In genomic region chr5:124025146-124025545, GRCm38 (mm10) we compare ENCODE assay signal across 8 mouse cellular contexts. TPM values are rescaled to one million over a fixed set of nuclear protein-coding genes. Genes with fewer than 3 reads are reported as not detected.
DNase-seq lines count a peak whose midpoint lies in the region; ATAC-seq and TF ChIP-seq lines count a peak whose summit lies in the region.

No protein-coding gene starts in this region.

- H3K4me1 ChIP-seq in kidney, adult 2 months (ENCODE audit: control insufficient read depth, insufficient read depth, low read length): peaks cover 34% of the 10 kb centered on the region
- peaks cover 22% of the 10 kb centered on the region for H3K4me1 ChIP-seq in hindbrain, embryonic 11.5 days (replicated peaks; ENCODE audit: control insufficient read depth, insufficient read depth, low read length)
- H3K4me1 ChIP-seq in midbrain, embryonic 13.5 days (replicated peaks): peaks cover 88% of the 10 kb centered on the region

- H3K36me3 ChIP-seq in kidney, adult 2 months (ENCODE audit: control insufficient read depth, insufficient read depth, low read length): no peaks in the 10 kb centered on the region
- no peaks in the 10 kb centered on the region for H3K36me3 ChIP-seq in hindbrain, embryonic 11.5 days (ENCODE audit: control insufficient read depth, insufficient read depth, low read length)
- 0 out of 2 replicates have a peak, but pooled peaks cover 11% of the 10 kb centered on the region for H3K36me3 ChIP-seq in midbrain, embryonic 13.5 days

- H3K4me2 ChIP-seq in hindbrain, embryonic 11.5 days (replicated peaks; ENCODE audit: low read depth, low read length): no peak overlapping the region
- H3K4me2 ChIP-seq in midbrain, embryonic 13.5 days (replicated peaks): peak overlapping the region; percentile 22; the same call in 1 of the 2 replicates

- H3K27me3 ChIP-seq in kidney, adult 2 months (replicated peaks; ENCODE audit: control insufficient read depth, insufficient read depth, low read length): no peaks in the 10 kb centered on the region
- no peaks in the 10 kb centered on the region for H3K27me3 ChIP-seq in hindbrain, embryonic 11.5 days (ENCODE audit: control insufficient read depth, insufficient read depth, low read length)
- H3K27me3 ChIP-seq in midbrain, embryonic 13.5 days: no peaks in the 10 kb centered on the region

- TF ChIP-seq POLR2A in kidney, adult 2 months (IDR thresholded peaks at IDR 0.05; ENCODE audit: low read depth, low read length): no peak

- peak; percentile 37 for ATAC-seq in common myeloid progenitor, adult 5-6 weeks (replicated peaks; ENCODE audit: low read depth, poor library complexity, severe bottlenecking)
- ATAC-seq in hindbrain, embryonic 11.5 days (ENCODE audit: low FRiP score): 0 out of 2 replicates have a peak, but pooled peaks have one; percentile 30
- no peak for ATAC-seq in midbrain, embryonic 13.5 days
- ATAC-seq in megakaryocyte-erythroid progenitor cell, adult 5-6 weeks (replicated peaks; ENCODE audit: low FRiP score, low TSS enrichment, poor library complexity, severe bottlenecking): no peak

- 47% methylated on average over 9 of the region's 9 CpGs for WGBS in kidney, adult 2 months
- 53% methylated on average over 9 of the region's 9 CpGs for WGBS in hindbrain, embryonic 11.5 days
- WGBS in midbrain, embryonic 13.5 days: 44% methylated on average over 9 of the region's 9 CpGs

- no peak overlapping the region for H3K4me3 ChIP-seq in kidney, adult 2 months (ENCODE audit: insufficient read depth, low read depth, low read length)
- no peak overlapping the region for H3K4me3 ChIP-seq in hindbrain, embryonic 11.5 days (ENCODE audit: low read depth, low read length)
- H3K4me3 ChIP-seq in midbrain, embryonic 13.5 days (replicated peaks): no peak overlapping the region

- no peaks in the 10 kb centered on the region for H3K9me3 ChIP-seq in hindbrain, embryonic 11.5 days (ENCODE audit: control insufficient read depth, low read length)
- H3K9me3 ChIP-seq in midbrain, embryonic 13.5 days: no peaks in the 10 kb centered on the region

- no peak overlapping the region for H3K9ac ChIP-seq in hindbrain, embryonic 11.5 days (ENCODE audit: low read depth, low read length)
- H3K9ac ChIP-seq in midbrain, embryonic 13.5 days (replicated peaks): peak overlapping the region; percentile 44; the same call in 1 of the 2 replicates

- no peak for DNase-seq in kidney, adult 2 months
- no peak for DNase-seq in kidney, postnatal 10 days
- DNase-seq in hindbrain, embryonic 11.5 days (ENCODE audit: low spot score): no peak
- DNase-seq in frontal cortex, postnatal 10 days (ENCODE audit: low spot score in 2 of 2): no peak
- no peak for DNase-seq in thymus, postnatal 25 days

- no peak for TF ChIP-seq CTCF in kidney, adult 2 months (conservative IDR thresholded peaks at IDR 0.05; ENCODE audit: insufficient read depth, insufficient read length, low read depth, low read length)

- peak overlapping the region; percentile 87 for H3K27ac ChIP-seq in kidney, adult 2 months (ENCODE audit: insufficient read depth, low read depth, low read length)
- H3K27ac ChIP-seq in hindbrain, embryonic 11.5 days (ENCODE audit: low read depth, low read length): peak overlapping the region; percentile 76
- peak overlapping the region; percentile 78 for H3K27ac ChIP-seq in midbrain, embryonic 13.5 days

RNA-seq across cellular contexts. Expression of gene Vps37b, which starts 6.9 kb away (rescaled TPM):
- 22.6 and 24.1 TPM in 2 replicates for polyA plus RNA-seq in kidney, adult 2 months (2012; rRNA removed)
- 21.4 and 21.9 TPM in 2 replicates for total RNA-seq in common myeloid progenitor, adult 5-6 weeks (2017)
- polyA plus RNA-seq in hindbrain, embryonic 11.5 days (2014; fragmentation: Nextera tagmentation; extraction: Ambion mirVana): 38.3 and 48.8 TPM in 2 replicates
- polyA plus RNA-seq in midbrain, embryonic 13.5 days (2015; fragmentation: Nextera tagmentation; extraction: Ambion mirVana): 71.5 and 79.3 TPM in 2 replicates
- 20.8 and 34.3 TPM in 2 replicates for total RNA-seq in megakaryocyte-erythroid progenitor cell, adult 5-6 weeks (2014; fragmentation: Nextera tagmentation)
- 12.8 and 15.5 TPM in 2 replicates for total RNA-seq in megakaryocyte-erythroid progenitor cell, adult 5-6 weeks (2017)

RNA-seq across cellular contexts. Expression of gene Hip1r, which starts 51.7 kb away (rescaled TPM):
- 18.3 and 19.2 TPM in 2 replicates for polyA plus RNA-seq in kidney, adult 2 months (2012; rRNA removed)
- 13.0 and 13.6 TPM in 2 replicates for total RNA-seq in common myeloid progenitor, adult 5-6 weeks (2017)
- polyA plus RNA-seq in hindbrain, embryonic 11.5 days (2014; fragmentation: Nextera tagmentation; extraction: Ambion mirVana): 6.0 and 9.7 TPM in 2 replicates
- 19.0 and 20.1 TPM in 2 replicates for polyA plus RNA-seq in midbrain, embryonic 13.5 days (2015; fragmentation: Nextera tagmentation; extraction: Ambion mirVana)
- 9.3 and 9.5 TPM in 2 replicates for total RNA-seq in megakaryocyte-erythroid progenitor cell, adult 5-6 weeks (2014; fragmentation: Nextera tagmentation)
- 13.7 and 30.9 TPM in 2 replicates for total RNA-seq in megakaryocyte-erythroid progenitor cell, adult 5-6 weeks (2017)

Comparison
In these comparisons a context has a peak if more than half of its experiments do, and no peak if none do; other contexts are left out.
1. ATAC-seq: peak in common myeloid progenitor, adult 5-6 weeks (single experiment) and hindbrain, embryonic 11.5 days (single experiment); none in midbrain, embryonic 13.5 days (single experiment) and megakaryocyte-erythroid progenitor cell, adult 5-6 weeks (single experiment).
2. Peak in every context shown above with its lines, with median percentiles within 50 percentile points of each other: H3K27ac ChIP-seq.